Mouse (Mus musculus): Measurements from ENCODE around the gene Cog3. TPM values are rescaled to one million over a fixed set of nuclear protein-coding genes. Genes with fewer than 3 reads are reported as not detected.
"Not testable (repeated sequence)": the region's sequence is repeated elsewhere in the genome, so short reads cannot be mapped to it uniquely, and the experiment has no call there.

The Cog3 gene
- polyA plus RNA-seq, 1 experiment from 2014 or later: 22.5 TPM

- WGBS: 76% methylated on average over 6 of the region's 6 CpGs
- no peaks in the 10 kb centered on the region for H3K4me1 ChIP-seq (replicated peaks; ENCODE audit: control insufficient read depth, insufficient read depth, low read length)
- peaks cover 14% of the 10 kb centered on the region; the same call in 1 of the 2 replicates for H3K27me3 ChIP-seq (replicated peaks; ENCODE audit: control insufficient read depth, insufficient read depth, low read length)
- no peak overlapping the region for H3K4me2 ChIP-seq (ENCODE audit: low read length)
- DNase-seq (ENCODE audit: low spot score) (no peak), ATAC-seq (replicated peaks; ENCODE audit: low FRiP score, low TSS enrichment, low read depth) (no peak)
- H3K36me3 ChIP-seq (ENCODE audit: control insufficient read depth, insufficient read depth, low read length): no peaks in the 10 kb centered on the region
- no peak overlapping the region for H3K9ac ChIP-seq (ENCODE audit: low read length)
- H3K4me3 ChIP-seq (ENCODE audit: low read depth, low read length): no peak overlapping the region
- no peak overlapping the region for H3K27ac ChIP-seq (ENCODE audit: low read depth)
- no peaks in the 10 kb centered on the region for H3K9me3 ChIP-seq (ENCODE audit: control insufficient read depth, low read length)
Observed at GRCm38 (mm10) chr14:75789291-75789690, 35.0 kb upstream of the Cog3 start.

GRCm38 (mm10) chr14:75787794-75788175 is 33.5 kb upstream of the Cog3 start:
- Histone ChIP-seq H3K27me3 (replicated peaks; ENCODE audit: control insufficient read depth, insufficient read depth, low read length) (peaks cover 14% of the 10 kb centered on the region; the same call in 1 of the 2 replicates), H3K36me3 (ENCODE audit: control insufficient read depth, insufficient read depth, low read length) (no peaks in the 10 kb centered on the region), H3K4me3 (ENCODE audit: low read depth, low read length) (no peak overlapping the region), H3K4me2 (ENCODE audit: low read length) (peak overlapping the region; percentile 54), H3K27ac (ENCODE audit: low read depth) (no peak overlapping the region), H3K9me3 (ENCODE audit: control insufficient read depth, low read length) (no peaks in the 10 kb centered on the region), H3K9ac (ENCODE audit: low read length) (no peak overlapping the region), H3K4me1 (replicated peaks; ENCODE audit: control insufficient read depth, insufficient read depth, low read length) (no peaks in the 10 kb centered on the region)
- no peak for DNase-seq (ENCODE audit: low spot score)
- ATAC-seq (replicated peaks; ENCODE audit: low FRiP score, low TSS enrichment, low read depth): no peak
- WGBS: 37% methylated on average over 7 of the region's 7 CpGs

- WGBS: 6% methylated on average over 48 of the region's 51 CpGs
- Histone ChIP-seq H3K4me2 (ENCODE audit: low read length) (peak within 1 kb of the TSS; percentile 54), H3K4me1 (replicated peaks; ENCODE audit: control insufficient read depth, insufficient read depth, low read length) (no peaks in the 10 kb centered on the region), H3K27me3 (replicated peaks; ENCODE audit: control insufficient read depth, insufficient read depth, low read length) (peaks cover 14% of the 10 kb centered on the region; the same call in 1 of the 2 replicates), H3K36me3 (ENCODE audit: control insufficient read depth, insufficient read depth, low read length) (no peaks in the 10 kb centered on the region), H3K9ac (ENCODE audit: low read length) (peak within 1 kb of the TSS; percentile 54), H3K9me3 (ENCODE audit: control insufficient read depth, low read length) (no peaks in the 10 kb centered on the region), H3K4me3 (ENCODE audit: low read depth, low read length) (peak within 1 kb of the TSS; percentile 62), H3K27ac (ENCODE audit: low read depth) (peak within 1 kb of the TSS; percentile 43; the same call in 1 of the 2 replicates)
- ATAC-seq (replicated peaks; ENCODE audit: low FRiP score, low TSS enrichment, low read depth): peak; percentile 99
- DNase-seq (ENCODE audit: low spot score): peak; percentile 94
Observed at GRCm38 (mm10) chr14:75786868-75787793, 32.8 kb upstream of the Cog3 start, which contains the start of gene Slc25a30. Gene Slc25a30 (minus strand): TSS chr14:75787037.

GRCm38 (mm10) chr14:75786424-75786867 is 32.1 kb upstream of the Cog3 start:
- Histone ChIP-seq H3K4me2 (ENCODE audit: low read length) (peak overlapping the region; percentile 54), H3K27ac (ENCODE audit: low read depth) (peak overlapping the region; percentile 43; the same call in 1 of the 2 replicates), H3K4me3 (ENCODE audit: low read depth, low read length) (peak overlapping the region; percentile 62), H3K9me3 (ENCODE audit: control insufficient read depth, low read length) (no peaks in the 10 kb centered on the region), H3K27me3 (replicated peaks; ENCODE audit: control insufficient read depth, insufficient read depth, low read length) (peaks cover 14% of the 10 kb centered on the region; the same call in 1 of the 2 replicates), H3K36me3 (ENCODE audit: control insufficient read depth, insufficient read depth, low read length) (no peaks in the 10 kb centered on the region; the same call in 1 of the 2 replicates), H3K4me1 (replicated peaks; ENCODE audit: control insufficient read depth, insufficient read depth, low read length) (no peaks in the 10 kb centered on the region), H3K9ac (ENCODE audit: low read length) (peak overlapping the region; percentile 54)
- DNase-seq (ENCODE audit: low spot score) (no peak), ATAC-seq (replicated peaks; ENCODE audit: low FRiP score, low TSS enrichment, low read depth) (peak; percentile 78)
- WGBS: 1% methylated on average over 31 of the region's 31 CpGs

- H3K36me3 ChIP-seq (ENCODE audit: control insufficient read depth, insufficient read depth, low read length): peaks cover 3% of the 10 kb centered on the region; the same call in 1 of the 2 replicates
- ATAC-seq (replicated peaks; ENCODE audit: low FRiP score, low TSS enrichment, low read depth) (no peak), DNase-seq (ENCODE audit: low spot score) (no peak)
- no peak overlapping the region for H3K9ac ChIP-seq (ENCODE audit: low read length)
- 88% methylated on average over 4 of the region's 4 CpGs for WGBS
- no peaks in the 10 kb centered on the region for H3K4me1 ChIP-seq (replicated peaks; ENCODE audit: control insufficient read depth, insufficient read depth, low read length)
- H3K27me3 ChIP-seq (replicated peaks; ENCODE audit: control insufficient read depth, insufficient read depth, low read length): no peaks in the 10 kb centered on the region
- H3K27ac ChIP-seq (ENCODE audit: low read depth): no peak overlapping the region
- no peak overlapping the region for H3K4me2 ChIP-seq (ENCODE audit: low read length)
- H3K4me3 ChIP-seq (ENCODE audit: low read depth, low read length): no peak overlapping the region
- H3K9me3 ChIP-seq (ENCODE audit: control insufficient read depth, low read length): no peaks in the 10 kb centered on the region
Observed at GRCm38 (mm10) chr14:75779913-75780312, 25.6 kb upstream of the Cog3 start.

GRCm38 (mm10) chr14:75776637-75777036 is 22.3 kb upstream of the Cog3 start:
- Histone ChIP-seq H3K27ac (ENCODE audit: low read depth) (no peak overlapping the region), H3K9me3 (ENCODE audit: control insufficient read depth, low read length) (no peaks in the 10 kb centered on the region), H3K36me3 (ENCODE audit: control insufficient read depth, insufficient read depth, low read length) (peaks cover 3% of the 10 kb centered on the region; the same call in 1 of the 2 replicates), H3K9ac (ENCODE audit: low read length) (no peak overlapping the region), H3K4me1 (replicated peaks; ENCODE audit: control insufficient read depth, insufficient read depth, low read length) (no peaks in the 10 kb centered on the region), H3K4me3 (ENCODE audit: low read depth, low read length) (no peak overlapping the region), H3K27me3 (replicated peaks; ENCODE audit: control insufficient read depth, insufficient read depth, low read length) (no peaks in the 10 kb centered on the region), H3K4me2 (ENCODE audit: low read length) (no peak overlapping the region)
- no peak for DNase-seq (ENCODE audit: low spot score)
- WGBS: 92% methylated on average over 8 of the region's 8 CpGs
- no peak for ATAC-seq (replicated peaks; ENCODE audit: low FRiP score, low TSS enrichment, low read depth)

- Histone ChIP-seq H3K4me3 (ENCODE audit: low read depth, low read length) (no peak overlapping the region), H3K27ac (ENCODE audit: low read depth) (no peak overlapping the region), H3K36me3 (ENCODE audit: control insufficient read depth, insufficient read depth, low read length) (peaks cover 5% of the 10 kb centered on the region; the same call in 1 of the 2 replicates), H3K9ac (ENCODE audit: low read length) (no peak overlapping the region), H3K27me3 (replicated peaks; ENCODE audit: control insufficient read depth, insufficient read depth, low read length) (no peaks in the 10 kb centered on the region), H3K4me2 (ENCODE audit: low read length) (no peak overlapping the region), H3K4me1 (replicated peaks; ENCODE audit: control insufficient read depth, insufficient read depth, low read length) (no peaks in the 10 kb centered on the region), H3K9me3 (ENCODE audit: control insufficient read depth, low read length) (no peaks in the 10 kb centered on the region)
- DNase-seq (ENCODE audit: low spot score) (no peak), ATAC-seq (replicated peaks; ENCODE audit: low FRiP score, low TSS enrichment, low read depth) (no peak)
- 81% methylated on average over 8 of the region's 8 CpGs for WGBS
Observed at GRCm38 (mm10) chr14:75773431-75773830, 19.1 kb upstream of the Cog3 start.

GRCm38 (mm10) chr14:75772407-75772806 is 18.1 kb upstream of the Cog3 start:
- H3K4me3 ChIP-seq (ENCODE audit: low read depth, low read length); H3K36me3 ChIP-seq (ENCODE audit: control insufficient read depth, insufficient read depth, low read length); H3K4me2 ChIP-seq (ENCODE audit: low read length); H3K27ac ChIP-seq (ENCODE audit: low read depth); H3K9ac ChIP-seq (ENCODE audit: low read length); H3K9me3 ChIP-seq (ENCODE audit: control insufficient read depth, low read length); H3K4me1 ChIP-seq (replicated peaks; ENCODE audit: control insufficient read depth, insufficient read depth, low read length); H3K27me3 ChIP-seq (replicated peaks; ENCODE audit: control insufficient read depth, insufficient read depth, low read length); ATAC-seq (replicated peaks; ENCODE audit: low FRiP score, low TSS enrichment, low read depth); DNase-seq (ENCODE audit: low spot score): not testable (repeated sequence)
- 85% methylated on average over 3 of the region's 3 CpGs for WGBS

All from intestine, embryonic 14.5 days (tissue).